Mouse (Mus musculus): ENCODE data around the gene Ubr3. TPM values are rescaled to one million over a fixed set of nuclear protein-coding genes. Genes with fewer than 3 reads are reported as not detected.

Ubr3 gene
- polyA plus RNA-seq, 1 experiment, result 63.2 TPM

DNA sequence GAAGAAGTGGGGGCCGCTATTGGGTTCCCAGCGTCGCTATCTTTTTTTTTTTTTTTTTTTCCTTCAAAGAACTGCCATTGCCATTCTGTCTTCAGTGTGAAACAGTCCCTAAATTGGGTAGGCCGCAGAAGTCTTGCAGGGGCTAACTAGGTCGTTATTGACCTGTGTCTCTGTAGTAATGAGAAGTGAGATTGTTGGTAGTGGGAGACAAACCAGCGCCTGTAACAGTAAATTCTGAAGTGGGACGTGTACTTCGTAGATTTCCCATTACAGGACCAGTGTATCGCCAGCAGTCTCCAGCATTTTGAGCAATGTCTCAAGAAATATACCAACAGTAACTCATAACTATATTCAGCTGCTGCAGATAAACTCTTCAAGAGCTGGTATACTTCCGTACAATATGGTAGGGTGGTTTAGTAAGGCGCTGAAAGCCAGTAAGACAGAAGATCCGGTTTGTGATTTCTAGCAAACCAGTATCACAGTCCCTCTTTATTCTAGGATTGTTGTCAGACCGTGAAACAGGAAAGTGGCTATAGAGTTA, 34.9 kb upstream of the Ubr3 start:
- H3K27ac ChIP-seq (ENCODE audit: insufficient read depth, low read length), result no peak overlapping the region
- WGBS, result under 1% methylated on average over 13 of the region's 13 CpGs
- no peaks in the 10 kb centered on the region for H3K4me1 ChIP-seq (ENCODE audit: control insufficient read depth, insufficient read depth, low read length)
- no peak for TF ChIP-seq CTCF (IDR thresholded peaks at IDR 0.05; ENCODE audit: borderline replicate concordance, insufficient read depth, low read depth, low read length)
- TF ChIP-seq POLR2A (IDR thresholded peaks at IDR 0.05; ENCODE audit: borderline replicate concordance, insufficient read depth, low read length), result no peak
- no peak for DNase-seq
- no peaks in the 10 kb centered on the region for H3K27me3 ChIP-seq (ENCODE audit: control insufficient read depth, insufficient read depth, low read length)
- peak overlapping the region; percentile 70 for H3K4me3 ChIP-seq (replicated peaks; ENCODE audit: insufficient read depth, low read depth, low read length)

DNA sequence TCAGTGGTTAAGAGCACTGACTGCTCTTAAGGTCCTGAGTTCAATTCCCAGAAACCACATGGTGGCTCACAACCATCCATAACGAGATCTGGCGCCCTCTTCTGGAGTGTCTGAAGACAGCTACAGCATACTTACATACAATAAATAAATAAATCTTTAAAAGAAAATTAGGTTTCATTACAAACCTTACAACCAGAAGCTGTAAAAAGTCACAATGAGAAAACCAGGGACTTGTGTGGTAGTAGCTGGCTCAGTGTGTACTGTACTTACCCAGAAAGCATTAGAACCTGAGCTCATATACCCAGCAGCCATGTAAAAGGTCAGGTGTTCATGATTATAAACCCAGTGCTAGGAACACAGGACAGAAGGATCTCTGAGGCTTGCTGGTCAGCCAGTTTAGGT, 13.1 kb upstream of the Ubr3 start:
- no peak overlapping the region for H3K4me3 ChIP-seq (replicated peaks; ENCODE audit: insufficient read depth, low read depth, low read length)
- no peak for TF ChIP-seq POLR2A (IDR thresholded peaks at IDR 0.05; ENCODE audit: borderline replicate concordance, insufficient read depth, low read length)
- TF ChIP-seq CTCF (IDR thresholded peaks at IDR 0.05; ENCODE audit: borderline replicate concordance, insufficient read depth, low read depth, low read length), result no peak
- no peak overlapping the region for H3K27ac ChIP-seq (ENCODE audit: insufficient read depth, low read length)
- no peak for DNase-seq
- H3K27me3 ChIP-seq (ENCODE audit: control insufficient read depth, insufficient read depth, low read length), result no peaks in the 10 kb centered on the region
- H3K4me1 ChIP-seq (ENCODE audit: control insufficient read depth, insufficient read depth, low read length), result no peaks in the 10 kb centered on the region
- WGBS, result 75% methylated on average over 2 of the region's 2 CpGs

DNA sequence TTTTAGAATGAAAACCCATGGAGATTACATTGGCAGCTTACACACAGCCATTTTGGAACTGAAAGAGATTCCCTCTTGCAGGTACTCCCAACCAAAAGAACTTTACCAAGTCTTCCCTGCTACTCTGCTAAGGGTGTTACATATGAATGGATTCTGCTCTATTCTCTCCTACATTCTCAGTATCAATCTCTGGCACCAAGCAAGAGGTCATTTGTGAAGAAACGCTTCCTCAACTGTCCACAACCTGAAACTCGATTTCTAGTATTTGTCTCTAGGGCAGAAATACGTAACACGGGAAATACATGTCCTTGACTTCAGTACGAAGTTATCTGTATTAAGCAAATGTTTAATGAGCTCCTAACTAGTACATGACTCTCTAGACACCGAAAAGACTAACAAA, 12.5 kb upstream of the Ubr3 start:
- 49% methylated on average over 6 of the region's 6 CpGs for WGBS
- no peak for DNase-seq
- Histone ChIP-seq H3K27ac (ENCODE audit: insufficient read depth, low read length) (no peak overlapping the region), H3K4me1 (ENCODE audit: control insufficient read depth, insufficient read depth, low read length) (no peaks in the 10 kb centered on the region), H3K27me3 (ENCODE audit: control insufficient read depth, insufficient read depth, low read length) (no peaks in the 10 kb centered on the region), H3K4me3 (replicated peaks; ENCODE audit: insufficient read depth, low read depth, low read length) (peak overlapping the region; percentile 64)
- no peak for TF ChIP-seq POLR2A (IDR thresholded peaks at IDR 0.05; ENCODE audit: borderline replicate concordance, insufficient read depth, low read length)
- TF ChIP-seq CTCF (IDR thresholded peaks at IDR 0.05; ENCODE audit: borderline replicate concordance, insufficient read depth, low read depth, low read length), result no peak

DNA sequence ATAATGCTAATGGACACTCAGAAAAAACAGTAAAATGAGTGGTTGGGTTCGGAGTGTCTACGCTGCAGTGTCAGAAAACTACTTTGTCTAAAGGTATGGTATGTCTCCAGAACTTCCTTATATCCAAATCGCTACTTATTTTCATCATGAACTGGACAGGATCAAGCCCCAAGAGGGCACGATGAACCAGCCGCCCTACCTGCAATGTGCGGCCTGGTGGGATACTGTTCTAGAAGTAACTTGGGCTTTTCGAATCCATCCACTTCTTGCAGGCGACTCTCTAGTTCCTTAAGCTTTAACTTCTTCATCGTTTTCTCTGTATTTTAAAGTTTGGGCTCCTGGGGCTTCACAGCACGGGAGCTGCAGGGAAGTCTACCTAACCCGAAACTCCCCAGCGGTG, 12.0 kb upstream of the Ubr3 start:
- Histone ChIP-seq H3K27me3 (ENCODE audit: control insufficient read depth, insufficient read depth, low read length) (no peaks in the 10 kb centered on the region), H3K4me3 (replicated peaks; ENCODE audit: insufficient read depth, low read depth, low read length) (peak overlapping the region; percentile 64), H3K27ac (ENCODE audit: insufficient read depth, low read length) (no peak overlapping the region), H3K4me1 (ENCODE audit: control insufficient read depth, insufficient read depth, low read length) (no peaks in the 10 kb centered on the region)
- DNase-seq, result no peak
- WGBS, result 8% methylated on average over 12 of the region's 12 CpGs
- no peak for TF ChIP-seq CTCF (IDR thresholded peaks at IDR 0.05; ENCODE audit: borderline replicate concordance, insufficient read depth, low read depth, low read length)
- TF ChIP-seq POLR2A (IDR thresholded peaks at IDR 0.05; ENCODE audit: borderline replicate concordance, insufficient read depth, low read length), result no peak

DNA sequence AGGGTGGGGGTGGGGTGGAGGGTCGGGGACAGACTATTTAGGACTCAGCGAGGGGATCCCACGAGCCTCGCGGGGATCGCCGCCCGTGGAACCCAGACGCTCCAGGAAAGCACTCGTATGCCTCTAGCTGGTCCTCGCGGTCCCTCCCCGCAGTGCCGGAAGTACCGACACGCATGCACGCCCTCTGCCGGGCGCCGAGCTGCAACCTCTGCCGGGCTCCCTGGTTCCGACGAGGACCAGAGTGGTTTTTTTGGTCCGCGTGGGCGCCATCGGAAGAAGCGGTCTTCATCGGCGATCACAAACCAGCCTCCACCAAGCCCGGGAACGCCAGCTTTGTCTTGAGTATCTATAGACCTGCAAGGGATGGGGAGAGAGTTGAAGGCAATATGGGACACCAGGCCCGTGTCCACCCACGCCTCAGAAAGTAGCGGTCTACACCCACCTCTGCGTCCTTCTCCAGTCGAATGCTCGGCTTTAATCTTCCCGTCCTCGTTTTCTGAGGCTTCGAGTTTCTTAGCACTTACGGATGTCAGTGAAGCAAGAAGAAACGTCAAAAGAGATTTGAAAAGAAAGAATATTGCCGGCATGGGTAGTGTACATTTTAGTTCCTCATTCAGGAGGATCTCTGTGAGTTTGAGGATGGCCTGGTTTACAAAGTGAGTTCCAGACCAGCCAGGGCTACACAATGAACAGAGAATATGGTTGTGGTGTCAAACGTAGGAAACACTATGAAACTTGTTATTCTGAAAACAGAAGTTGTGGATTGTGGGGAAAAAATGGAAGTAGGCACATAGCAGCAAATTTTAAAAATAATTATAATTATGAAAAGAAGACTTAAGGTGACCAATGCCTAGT, 11.4 kb upstream of the Ubr3 start, which contains the start of gene Mettl5:
Gene Mettl5, minus strand, starts transcription at position 165 of the 855 bp plus-strand sequence.
- no peaks in the 10 kb centered on the region for H3K27me3 ChIP-seq (ENCODE audit: control insufficient read depth, insufficient read depth, low read length)
- 2% methylated on average over 45 of the region's 45 CpGs for WGBS

DNA sequence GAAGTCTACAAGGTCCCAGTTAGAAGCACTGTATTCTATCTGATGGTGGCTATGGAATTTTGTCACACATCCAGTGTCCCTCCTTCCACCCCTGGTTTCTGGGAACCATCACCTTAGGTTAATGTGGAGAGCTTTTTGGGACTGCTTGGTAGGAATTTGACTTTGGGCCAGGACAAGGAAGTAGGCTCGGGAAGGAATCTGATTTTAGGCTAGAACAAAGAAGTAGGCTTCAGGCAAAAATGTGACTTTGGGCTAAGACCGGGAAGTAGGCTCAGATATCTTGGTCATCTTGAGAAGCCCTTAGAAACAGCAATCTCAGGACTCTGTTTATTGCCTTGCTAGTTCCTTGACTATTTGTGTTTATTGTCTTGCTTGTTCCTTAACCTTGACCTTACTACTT, 8.1 kb upstream of the Ubr3 start:
- Histone ChIP-seq H3K4me1 (ENCODE audit: control insufficient read depth, insufficient read depth, low read length) (no peaks in the 10 kb centered on the region), H3K27me3 (ENCODE audit: control insufficient read depth, insufficient read depth, low read length) (no peaks in the 10 kb centered on the region; the same call in 1 of the 2 replicates), H3K4me3 (replicated peaks; ENCODE audit: insufficient read depth, low read depth, low read length) (no peak overlapping the region), H3K27ac (ENCODE audit: insufficient read depth, low read length) (no peak overlapping the region)
- WGBS, result 63% methylated on average over 2 of the region's 2 CpGs
- no peak for TF ChIP-seq CTCF (IDR thresholded peaks at IDR 0.05; ENCODE audit: borderline replicate concordance, insufficient read depth, low read depth, low read length)
- no peak for TF ChIP-seq POLR2A (IDR thresholded peaks at IDR 0.05; ENCODE audit: borderline replicate concordance, insufficient read depth, low read length)
- DNase-seq, result no peak

More for the DNA sequence above, 11.4 kb upstream of the Ubr3 start, which contains the start of gene Mettl5:
- H3K4me3 ChIP-seq (replicated peaks; ENCODE audit: insufficient read depth, low read depth, low read length), result peak within 1 kb of the TSS; percentile 64
- peak within 1 kb of the TSS; percentile 46; the same call in 1 of the 2 replicates for H3K27ac ChIP-seq (ENCODE audit: insufficient read depth, low read length)
- TF ChIP-seq CTCF (IDR thresholded peaks at IDR 0.05; ENCODE audit: borderline replicate concordance, insufficient read depth, low read depth, low read length) (peak; percentile 29; the same call in 1 of the 2 replicates), POLR2A (IDR thresholded peaks at IDR 0.05; ENCODE audit: borderline replicate concordance, insufficient read depth, low read length) (peak; percentile 91)
- H3K4me1 ChIP-seq (ENCODE audit: control insufficient read depth, insufficient read depth, low read length), result no peaks in the 10 kb centered on the region
- peak; percentile 84 to 87 for DNase-seq

DNA sequence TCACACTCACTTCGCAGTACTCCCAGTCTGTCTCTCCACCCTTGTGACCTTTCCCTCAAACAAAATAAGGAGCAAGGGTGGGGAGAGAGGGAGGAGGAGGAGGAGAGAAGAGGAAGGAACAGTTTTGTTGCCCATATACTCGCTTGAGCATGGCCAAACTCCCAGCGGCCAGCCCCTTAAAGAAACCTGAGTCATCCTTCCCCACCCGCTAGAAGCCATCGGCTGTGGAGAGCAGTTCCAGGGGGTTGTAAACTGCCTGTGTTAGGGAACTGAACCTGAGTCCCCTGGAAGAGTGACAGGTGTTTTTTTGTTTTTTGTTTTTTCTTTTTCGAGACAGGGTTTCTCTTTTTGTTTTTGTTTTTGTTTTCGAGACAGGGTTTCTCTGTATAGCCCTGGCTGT, 6.2 kb upstream of the Ubr3 start:
- no peaks in the 10 kb centered on the region; the same call in 1 of the 2 replicates for H3K27me3 ChIP-seq (ENCODE audit: control insufficient read depth, insufficient read depth, low read length)
- no peak overlapping the region for H3K4me3 ChIP-seq (replicated peaks; ENCODE audit: insufficient read depth, low read depth, low read length)
- H3K4me1 ChIP-seq (ENCODE audit: control insufficient read depth, insufficient read depth, low read length), result no peaks in the 10 kb centered on the region
- TF ChIP-seq POLR2A (IDR thresholded peaks at IDR 0.05; ENCODE audit: borderline replicate concordance, insufficient read depth, low read length) (no peak), CTCF (IDR thresholded peaks at IDR 0.05; ENCODE audit: borderline replicate concordance, insufficient read depth, low read depth, low read length) (no peak)
- DNase-seq, result no peak
- no peak overlapping the region for H3K27ac ChIP-seq (ENCODE audit: insufficient read depth, low read length)
- WGBS, result 71% methylated on average over 7 of the region's 7 CpGs

Data from cerebellum, adult 2 months (tissue).